Mouse (Mus musculus) ES-Bruce4 (cell line): ENCODE measurements at regions not wholly inside any gene's neighbourhood (a gene's known extent, or its start where the extent isn't known, plus 50 kb on each side); places are given as distances from the start of the nearest gene placed in this dataset.
A peak's percentile ranks its signal among the peaks of the same experiment; 100 is the strongest.

Experiments used
- H3K27ac ChIP-seq: 2 replicates; pipeline ENCODE4 v1.5.1; 2012; ENCODE audit warnings: low read length, inconsistent platforms; ENCODE audit not compliant: insufficient read depth
- H3K27me3 ChIP-seq: 2 replicates; pipeline ENCODE4 v1.6.1; 2012; ENCODE audit warnings: mild to moderate bottlenecking, low read length, inconsistent platforms; ENCODE audit not compliant: control insufficient read depth, poor library complexity, insufficient read depth, severe bottlenecking
- H3K36me3 ChIP-seq: 2 replicates; pipeline ENCODE4 v1.6.1; 2012; ENCODE audit warnings: inconsistent platforms, mild to moderate bottlenecking, low read length, moderate library complexity; ENCODE audit not compliant: control insufficient read depth, poor library complexity, insufficient read depth, severe bottlenecking
- H3K4me1 ChIP-seq: one replicate; pipeline ENCODE4 v1.8.1; 2011; ENCODE audit warnings: low read length; ENCODE audit not compliant: control insufficient read depth, insufficient read depth
- H3K4me3 ChIP-seq: 2 replicates; pipeline ENCODE4 v1.5.1; 2011; ENCODE audit warnings: low read depth, mild to moderate bottlenecking, low read length
- H3K9ac ChIP-seq: 2 replicates; pipeline ENCODE4 v1.6.1; 2012; ENCODE audit warnings: low read depth, mild to moderate bottlenecking, inconsistent platforms; ENCODE audit not compliant: poor library complexity, severe bottlenecking
- H3K9me3 ChIP-seq: replicated peaks from 2 replicates; pipeline ENCODE4 v1.6.1; 2012; ENCODE audit warnings: mild to moderate bottlenecking, low read length, inconsistent platforms; ENCODE audit not compliant: control insufficient read depth, poor library complexity, insufficient read depth, severe bottlenecking
- CTCF ChIP-seq: IDR thresholded peaks from one replicate; pipeline ENCODE4 v1.8.1; 2011; ENCODE audit warnings: low read depth, low read length
- EP300 ChIP-seq: IDR thresholded peaks from 2 replicates; pipeline ENCODE4 v1.6.1; 2011; ENCODE audit warnings: low read depth, low read length; ENCODE audit not compliant: insufficient read depth
- POLR2A ChIP-seq: IDR thresholded peaks from one replicate; pipeline ENCODE4 v1.8.1; 2011; ENCODE audit warnings: low read length; ENCODE audit not compliant: insufficient read depth

DNA sequence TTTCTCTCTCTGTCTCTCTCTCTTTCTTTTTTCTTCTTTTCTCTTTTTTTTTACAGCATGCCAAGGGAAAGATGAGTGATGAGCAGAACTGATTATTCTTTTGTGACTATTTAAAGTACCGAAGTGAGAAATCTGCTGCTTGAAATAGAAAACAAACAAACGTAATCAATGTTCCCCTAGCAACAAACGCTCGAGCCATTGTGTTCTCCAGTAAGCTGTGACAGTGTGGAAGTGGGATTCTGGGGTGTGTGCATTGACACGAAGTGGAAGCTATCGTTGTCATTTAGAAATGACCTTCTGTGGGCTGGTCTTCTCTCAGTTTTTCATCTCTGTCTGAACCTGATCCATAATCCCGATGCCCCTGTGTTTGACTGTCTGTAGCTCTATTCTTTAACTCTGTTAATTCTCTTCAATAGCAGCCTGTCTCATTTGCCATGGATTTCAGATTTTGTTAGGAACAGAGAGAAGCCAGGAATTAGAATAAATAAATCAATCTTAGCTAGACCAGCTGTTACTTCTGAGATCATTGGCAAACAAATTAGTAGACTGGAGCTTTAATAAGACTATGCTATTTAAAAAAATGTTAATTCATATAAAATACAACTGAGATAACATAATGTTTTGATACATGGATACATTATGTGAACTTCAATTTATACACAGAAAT, 207.5 kb upstream of the Kcnj3 start:
- TF ChIP-seq POLR2A (no peak), EP300 (no peak), CTCF (no peak)
- no peaks in the 10 kb centered on the region for H3K9me3 ChIP-seq
- no peak overlapping the region for H3K27ac ChIP-seq
- no peak overlapping the region for H3K9ac ChIP-seq
- H3K4me1 ChIP-seq: no peaks in the 10 kb centered on the region
- no peaks in the 10 kb centered on the region for H3K36me3 ChIP-seq
- H3K4me3 ChIP-seq: no peak overlapping the region
- H3K27me3 ChIP-seq: no peaks in the 10 kb centered on the region

DNA sequence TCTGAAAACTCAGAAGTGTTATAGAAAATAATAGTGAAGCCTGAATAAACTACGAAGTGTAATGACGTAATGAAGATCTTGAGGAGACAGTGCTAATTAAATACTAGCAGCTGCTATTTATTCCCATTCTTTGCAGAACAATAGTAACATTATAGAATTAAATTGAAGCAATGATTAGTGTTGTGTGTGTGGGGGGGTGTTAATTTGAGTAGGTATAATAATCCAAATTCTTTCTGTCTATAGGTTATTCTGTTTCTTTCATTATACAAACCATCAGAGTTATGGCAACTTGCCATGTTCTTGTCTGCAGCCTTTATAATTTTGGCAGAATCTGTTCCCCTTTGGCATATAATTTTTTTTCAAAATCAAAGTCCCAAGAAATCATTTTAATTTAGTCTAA, 203.9 kb upstream of the Kcnj3 start:
- Histone ChIP-seq H3K27ac (no peak overlapping the region), H3K27me3 (no peaks in the 10 kb centered on the region), H3K36me3 (no peaks in the 10 kb centered on the region), H3K9ac (no peak overlapping the region), H3K9me3 (no peaks in the 10 kb centered on the region), H3K4me3 (no peak overlapping the region), H3K4me1 (no peaks in the 10 kb centered on the region)
- TF ChIP-seq EP300: no peak
- TF ChIP-seq CTCF: no peak
- TF ChIP-seq POLR2A: no peak

DNA sequence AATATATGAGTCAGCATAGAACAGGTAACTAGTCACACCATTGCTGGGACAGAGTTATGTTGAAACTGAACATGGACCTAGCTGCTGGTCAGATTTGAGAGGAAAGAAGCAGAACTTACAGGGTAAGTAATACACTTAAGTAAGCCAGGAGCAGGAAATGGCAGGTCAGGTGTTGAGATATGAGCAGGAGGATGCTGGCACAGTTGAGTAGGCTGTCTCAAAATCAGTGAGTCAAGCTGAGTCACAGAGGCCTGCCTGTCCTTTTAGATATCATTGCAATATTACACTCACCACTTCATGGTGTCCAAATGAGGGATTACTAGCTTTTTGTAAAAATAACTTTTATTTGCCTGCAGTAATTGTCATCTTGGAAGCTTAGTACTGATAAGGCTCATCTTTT, 182.6 kb upstream of the Kcnj3 start:
- no peaks in the 10 kb centered on the region for H3K36me3 ChIP-seq
- TF ChIP-seq CTCF: no peak
- TF ChIP-seq EP300: no peak
- no peak for TF ChIP-seq POLR2A
- no peak overlapping the region for H3K27ac ChIP-seq
- H3K4me1 ChIP-seq: no peaks in the 10 kb centered on the region
- H3K27me3 ChIP-seq: no peaks in the 10 kb centered on the region
- H3K4me3 ChIP-seq: no peak overlapping the region
- no peaks in the 10 kb centered on the region for H3K9me3 ChIP-seq
- H3K9ac ChIP-seq: no peak overlapping the region

DNA sequence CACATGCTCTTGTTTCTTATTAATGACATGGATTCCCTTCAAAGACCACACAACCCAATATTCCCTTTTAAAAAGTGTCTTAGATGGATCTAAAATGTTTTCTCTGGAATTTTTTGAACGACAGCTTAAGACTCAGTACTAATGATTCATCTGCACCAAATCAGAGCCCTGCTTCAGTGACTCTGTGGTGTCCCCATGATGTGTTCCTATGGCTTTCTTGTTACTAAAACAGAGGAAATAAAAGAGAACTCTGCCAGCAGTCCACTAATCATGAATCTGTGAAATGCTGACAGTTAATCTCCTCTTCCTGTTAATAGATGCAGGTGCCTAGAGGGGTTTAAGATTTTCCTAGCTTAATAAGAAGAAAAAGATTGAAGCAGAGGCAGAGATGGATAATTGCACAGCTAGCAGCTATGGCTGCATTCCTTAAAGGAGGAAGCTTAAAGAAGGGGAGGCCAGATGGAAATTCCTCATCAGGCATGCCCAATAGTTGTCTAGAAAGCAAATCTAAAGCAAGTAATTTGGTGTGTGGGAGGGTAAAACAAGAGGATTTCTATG, 173.0 kb upstream of the Kcnj3 start:
- Histone ChIP-seq H3K4me1 (no peaks in the 10 kb centered on the region), H3K36me3 (no peaks in the 10 kb centered on the region), H3K9me3 (no peaks in the 10 kb centered on the region), H3K4me3 (no peak overlapping the region), H3K9ac (no peak overlapping the region), H3K27me3 (no peaks in the 10 kb centered on the region), H3K27ac (no peak overlapping the region)
- TF ChIP-seq POLR2A: no peak
- TF ChIP-seq EP300: no peak
- TF ChIP-seq CTCF: no peak

DNA sequence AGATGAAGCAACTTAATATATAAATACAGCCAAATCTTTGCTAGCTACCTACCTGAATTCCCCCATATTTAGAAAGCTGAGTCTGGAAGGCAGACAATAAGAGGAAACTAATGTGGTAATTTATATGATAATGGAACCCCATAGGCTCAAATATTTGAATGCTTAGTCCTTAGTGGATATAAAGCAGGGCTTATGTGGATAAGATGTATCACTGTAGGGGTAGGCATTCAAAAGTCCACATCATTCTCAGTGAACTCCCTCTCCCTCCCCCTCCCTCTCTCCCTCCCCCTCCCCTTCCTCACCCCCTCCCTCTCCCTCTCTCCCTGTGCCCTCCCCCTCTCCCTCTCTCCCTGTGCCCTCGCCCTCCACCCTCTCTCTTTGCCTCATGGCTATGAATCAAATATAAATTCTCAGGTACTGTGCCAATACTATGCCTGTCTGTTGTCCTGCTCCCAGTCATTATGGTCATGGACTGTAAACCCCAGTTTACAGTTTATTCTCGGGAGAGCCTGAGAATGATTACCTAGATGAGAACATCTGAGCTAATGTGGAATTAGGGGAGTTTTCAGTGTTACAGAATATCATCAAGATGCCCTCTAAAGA, 171.8 kb upstream of the Kcnj3 start:
- H3K27me3 ChIP-seq: no peaks in the 10 kb centered on the region
- no peaks in the 10 kb centered on the region for H3K36me3 ChIP-seq
- H3K9ac ChIP-seq: no peak overlapping the region
- H3K4me1 ChIP-seq: no peaks in the 10 kb centered on the region
- H3K27ac ChIP-seq: no peak overlapping the region
- no peak overlapping the region for H3K4me3 ChIP-seq
- TF ChIP-seq CTCF (no peak), POLR2A (no peak), EP300 (no peak)
- H3K9me3 ChIP-seq: no peaks in the 10 kb centered on the region

DNA sequence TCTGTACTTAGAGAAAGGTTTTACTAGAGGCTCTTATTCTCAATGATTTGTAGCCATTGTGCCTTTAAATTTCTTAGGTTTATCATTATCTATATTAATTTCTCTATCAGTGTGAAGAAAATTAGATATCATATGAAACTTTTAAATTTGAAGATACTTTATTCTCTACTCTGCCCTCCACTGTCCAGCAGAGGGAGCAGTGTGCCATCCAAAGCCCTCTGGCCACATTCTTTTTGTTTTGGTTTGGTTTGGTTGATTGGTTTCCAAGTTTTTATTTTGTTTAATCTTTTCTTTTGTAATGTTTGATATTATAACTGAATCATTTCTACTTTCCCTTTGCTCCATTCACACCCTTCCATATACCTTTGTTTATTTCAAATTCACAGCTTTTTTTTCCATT, 129.4 kb upstream of the Kcnj3 start:
- Histone ChIP-seq H3K36me3 (no peaks in the 10 kb centered on the region), H3K4me3 (no peak overlapping the region), H3K9ac (no peak overlapping the region), H3K9me3 (no peaks in the 10 kb centered on the region), H3K27me3 (no peaks in the 10 kb centered on the region), H3K4me1 (no peaks in the 10 kb centered on the region), H3K27ac (no peak overlapping the region)
- no peak for TF ChIP-seq EP300
- peak; percentile 44 for TF ChIP-seq CTCF
- no peak for TF ChIP-seq POLR2A
